Mouse (Mus musculus): ENCODE measurements at regions not wholly inside any gene's neighbourhood (a gene's known extent, or its start where the extent isn't known, plus 50 kb on each side); places are given as distances from the start of the nearest gene placed in this dataset.

DNA sequence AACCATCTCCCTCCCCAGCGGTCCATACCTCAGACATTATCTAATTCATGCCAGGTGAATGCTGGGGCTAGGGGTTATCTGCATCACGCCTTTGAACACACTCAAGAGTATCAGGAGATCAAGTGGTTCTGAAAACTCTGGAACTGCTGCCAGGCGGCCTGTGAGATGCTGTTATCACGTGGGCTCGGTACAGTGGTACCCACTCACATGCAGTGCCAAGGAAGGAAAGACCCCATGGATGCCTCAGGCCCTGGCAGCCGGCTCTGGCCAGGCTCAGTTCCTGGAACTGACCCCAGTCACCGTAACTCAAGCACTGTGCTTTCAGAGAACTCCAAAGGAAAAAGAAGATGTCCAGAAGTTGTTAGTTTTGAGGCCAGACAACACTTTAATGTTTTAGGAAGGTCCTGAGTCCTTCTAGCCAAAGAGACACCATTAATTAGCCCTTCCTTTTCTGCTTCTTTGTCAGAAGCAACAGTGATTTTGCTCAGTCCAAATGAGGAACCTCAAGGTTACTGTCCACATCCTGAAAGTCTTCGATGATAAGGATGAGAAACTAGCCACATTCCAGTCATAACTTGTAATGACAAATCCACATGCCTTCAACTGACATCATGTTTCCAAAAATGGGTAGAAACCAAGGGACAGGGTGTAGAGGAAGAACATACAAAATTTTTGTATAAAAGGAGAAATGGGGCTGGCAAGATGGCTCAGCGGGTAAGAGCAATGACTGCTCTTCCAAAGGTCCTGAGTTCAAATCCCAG lies 126.1 kb downstream of the Zbtb18 start:
- DNase-seq (ENCODE audit: low spot score): no peak

DNA sequence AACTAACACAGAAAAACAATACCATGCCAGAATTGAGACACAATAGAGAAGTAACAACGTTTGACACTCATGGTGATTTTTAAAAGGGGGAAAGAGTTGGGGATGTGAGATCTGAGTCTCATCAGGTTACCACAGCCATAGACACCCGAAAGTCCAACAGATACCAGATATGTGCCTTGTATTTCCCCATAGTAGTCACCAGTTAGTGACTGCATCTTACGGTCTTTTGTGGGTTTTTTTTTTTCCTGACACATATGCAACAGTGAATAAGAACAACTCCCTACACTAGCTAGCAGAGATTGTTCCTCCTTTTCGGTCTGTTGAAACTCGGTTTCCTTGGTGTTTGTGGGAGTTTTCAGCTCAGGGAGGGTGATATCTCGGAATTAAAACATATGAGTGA lies 127.4 kb downstream of the Zbtb18 start:
- no peak for DNase-seq (ENCODE audit: low spot score)

DNA sequence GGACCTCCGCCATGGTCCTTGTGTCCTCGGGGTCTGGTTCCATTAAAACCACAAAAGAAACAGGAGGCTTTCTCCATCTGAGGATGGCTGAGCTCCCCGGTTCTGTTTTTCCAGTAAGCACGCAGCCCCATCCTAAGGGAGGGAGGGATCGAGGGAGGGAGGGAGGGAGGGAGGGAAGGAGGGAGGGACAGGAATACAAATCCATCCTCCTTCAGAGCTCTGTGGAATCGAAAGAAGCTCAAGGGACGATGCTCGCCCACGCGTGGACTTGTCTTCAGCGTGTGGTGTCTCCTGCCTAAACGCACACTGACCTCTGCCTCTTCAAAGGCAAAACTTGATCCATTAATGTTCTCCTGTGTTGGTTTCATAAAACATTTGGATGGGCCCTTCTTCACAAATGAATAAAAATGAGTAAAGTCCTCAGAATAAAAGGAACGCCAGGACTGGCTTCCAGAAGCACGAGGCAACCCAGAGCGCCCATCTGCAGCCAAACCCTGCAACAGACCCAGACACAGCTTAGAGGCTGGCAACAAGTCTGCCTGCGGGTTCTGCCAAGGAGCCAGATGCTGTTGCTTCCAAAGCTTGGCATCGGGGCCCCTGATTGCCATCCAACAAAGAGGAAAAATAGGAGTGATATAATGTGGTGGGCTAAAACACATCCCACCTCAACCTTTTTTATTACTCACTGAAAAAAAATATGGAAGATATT lies 131.0 kb downstream of the Zbtb18 start:
- DNase-seq (ENCODE audit: low spot score): peak; percentile 6

DNA sequence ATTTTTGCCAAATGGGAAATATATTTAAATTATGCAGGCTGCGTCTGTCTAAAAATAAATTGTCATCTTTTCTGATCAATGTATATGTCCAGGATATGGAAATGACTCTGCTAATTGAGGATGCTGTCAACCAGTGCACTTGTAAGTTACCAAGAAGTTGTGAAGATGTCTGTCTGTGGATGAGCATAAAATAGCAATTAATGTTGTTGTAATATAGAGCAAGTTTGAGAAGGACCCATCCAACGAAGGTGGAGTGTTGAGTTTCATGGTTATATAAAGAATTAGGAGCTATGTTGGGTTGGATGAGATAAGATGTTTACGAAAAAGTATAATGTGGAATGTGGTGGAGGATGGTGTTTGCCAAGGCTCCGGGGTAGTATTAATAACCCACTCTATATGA lies 131.6 kb downstream of the Zbtb18 start:
- no peak for DNase-seq (ENCODE audit: low spot score)

DNA sequence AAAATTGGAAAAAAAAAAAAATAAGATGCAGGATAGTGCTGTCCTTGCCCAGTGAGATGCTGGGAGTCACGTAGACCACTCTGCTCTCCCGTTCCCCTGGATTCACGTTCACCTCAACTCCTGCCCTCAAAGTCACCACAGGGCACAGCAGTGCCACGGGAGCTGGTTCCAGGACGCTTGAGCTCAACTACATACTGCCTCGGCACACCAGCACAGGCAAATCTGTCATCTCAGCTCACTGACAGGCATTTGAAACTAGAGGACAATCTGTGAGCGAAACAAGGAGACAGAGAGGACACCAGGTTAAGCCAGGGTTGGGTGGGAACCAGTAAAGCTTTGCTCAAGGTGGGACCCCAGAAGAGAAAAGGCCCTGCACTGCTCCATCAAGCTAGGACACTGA lies 132.2 kb downstream of the Zbtb18 start:
- no peak for DNase-seq (ENCODE audit: low spot score)

DNA sequence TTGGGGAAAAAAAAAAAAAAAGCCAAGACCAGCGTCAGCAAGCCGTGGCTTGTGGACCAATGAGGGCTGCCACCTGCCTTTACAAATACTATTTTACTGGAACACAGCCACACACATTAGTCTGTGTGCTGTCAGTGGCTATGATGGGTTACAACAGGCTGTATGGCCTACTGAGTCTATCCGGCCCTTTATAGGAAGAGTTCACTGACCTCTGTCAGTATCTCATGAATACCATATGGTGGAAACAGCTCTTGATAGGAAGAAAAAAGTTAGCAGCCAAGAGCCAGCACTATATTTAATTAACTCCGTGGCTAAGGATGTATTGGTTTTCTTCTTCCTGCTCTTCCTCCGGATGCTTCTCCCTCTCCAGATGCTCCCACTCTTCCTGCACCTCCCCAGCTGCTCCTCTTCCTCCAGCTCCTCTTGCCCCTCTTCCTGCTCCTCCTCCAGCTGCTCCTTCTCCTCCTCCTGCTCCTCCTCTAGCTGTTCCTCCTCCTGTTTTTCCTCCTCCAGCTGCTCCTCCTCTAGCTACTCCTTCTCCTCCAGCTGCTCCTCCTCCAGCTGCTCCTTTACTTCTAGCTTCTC lies 142.2 kb downstream of the Zbtb18 start:
- DNase-seq (ENCODE audit: low spot score): no peak

DNA sequence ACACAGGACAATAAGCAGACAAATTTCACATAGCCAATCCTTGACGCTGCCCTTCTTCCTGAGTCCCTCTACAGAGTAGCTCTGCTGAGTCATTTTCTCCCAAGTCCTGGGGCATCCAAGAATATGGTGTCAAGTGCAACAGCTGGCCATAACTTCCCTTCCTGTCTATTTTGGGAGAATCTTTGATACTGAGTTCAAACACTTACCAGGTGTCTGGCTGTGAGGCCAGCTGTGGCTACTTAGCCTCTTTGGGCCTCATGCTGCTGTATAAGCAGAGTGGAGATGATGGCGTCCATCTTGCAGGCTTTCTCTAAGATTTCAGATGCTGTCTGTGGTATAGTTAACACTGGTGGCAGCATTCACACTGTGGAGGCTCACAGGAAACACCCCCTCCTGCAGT lies 143.2 kb downstream of the Zbtb18 start:
- no peak for DNase-seq (ENCODE audit: low spot score)

DNA sequence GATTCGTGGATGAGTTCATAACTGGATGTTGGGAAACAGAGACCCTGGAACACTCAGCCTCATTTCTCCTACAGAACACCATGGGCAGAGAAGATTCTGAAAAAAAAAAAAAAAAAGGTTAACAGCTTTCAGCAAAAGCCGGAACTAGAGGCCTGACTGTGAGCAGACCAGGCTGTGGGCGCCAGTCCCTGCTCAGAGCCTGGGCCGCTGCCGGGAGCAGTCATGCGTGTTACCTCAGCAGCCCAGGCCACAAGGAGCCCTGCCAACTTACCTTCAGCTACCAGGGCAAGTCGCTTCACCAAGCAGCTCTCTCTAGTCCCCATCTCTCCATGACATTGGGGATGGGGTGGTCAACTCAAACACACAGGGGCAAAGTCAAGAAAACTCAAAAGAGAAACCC lies 140.6 kb upstream of the 1700016C15Rik start:
- no peak for DNase-seq (ENCODE audit: low spot score)

DNA sequence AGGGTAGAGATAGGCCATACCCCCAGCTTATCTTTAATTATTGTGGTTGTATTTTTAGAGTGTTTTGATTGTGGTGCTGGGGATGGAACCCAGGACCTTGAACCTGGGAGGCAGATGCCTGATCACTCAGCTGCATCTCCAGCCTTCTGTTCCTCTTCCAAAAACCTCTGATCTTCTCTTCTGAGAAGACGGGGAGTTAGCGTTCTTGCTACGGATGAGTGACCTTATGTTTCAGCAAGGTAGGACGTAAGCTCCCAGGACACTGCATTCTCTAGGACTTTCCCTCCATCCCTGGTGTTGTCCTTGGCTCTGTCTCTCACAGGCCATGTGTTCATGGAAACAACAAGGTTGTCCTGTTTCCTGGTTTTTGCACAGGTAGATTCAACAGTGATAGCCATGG lies 140.0 kb upstream of the 1700016C15Rik start:
- no peak for DNase-seq (ENCODE audit: low spot score)

DNA sequence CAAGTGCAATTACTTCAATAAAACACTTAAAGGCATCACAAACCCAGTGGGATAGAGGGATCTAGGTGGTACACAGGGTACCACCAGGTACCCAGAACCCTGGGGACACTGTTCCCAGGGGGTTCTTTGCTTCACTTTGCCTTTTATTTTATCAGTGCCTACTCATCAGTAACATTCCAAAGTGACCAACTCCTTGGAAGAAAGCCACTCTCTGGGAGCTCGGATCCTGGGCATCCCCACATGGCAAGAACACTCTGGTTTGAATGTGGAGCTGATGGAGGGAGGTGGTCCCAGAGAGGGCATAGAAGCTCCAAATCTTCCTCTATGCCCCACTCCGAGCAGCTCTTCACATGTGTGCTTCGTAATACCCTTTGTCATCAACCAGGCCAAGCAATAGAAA lies 137.9 kb upstream of the 1700016C15Rik start:
- no peak for DNase-seq (ENCODE audit: low spot score)

DNA sequence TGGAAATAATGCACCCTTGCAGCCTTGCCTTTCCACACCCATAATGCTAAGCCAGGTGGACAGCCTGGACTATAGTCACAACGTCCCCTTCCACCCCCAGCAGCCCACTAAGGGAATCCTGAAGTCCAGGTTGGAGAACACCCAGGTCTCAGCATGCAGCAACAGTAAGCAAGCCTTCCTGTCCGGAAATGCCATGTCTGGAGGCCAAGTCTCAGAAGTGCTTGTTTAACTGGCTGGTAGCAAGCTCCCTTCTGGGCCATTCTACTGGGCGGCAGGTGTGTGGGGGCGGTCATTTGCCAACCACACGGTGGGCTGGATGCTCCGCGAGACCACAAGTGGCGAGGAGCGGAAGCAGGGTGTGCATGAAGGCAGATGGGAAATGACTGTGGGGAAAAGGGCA lies 137.3 kb upstream of the 1700016C15Rik start:
- DNase-seq (ENCODE audit: low spot score): no peak

DNA sequence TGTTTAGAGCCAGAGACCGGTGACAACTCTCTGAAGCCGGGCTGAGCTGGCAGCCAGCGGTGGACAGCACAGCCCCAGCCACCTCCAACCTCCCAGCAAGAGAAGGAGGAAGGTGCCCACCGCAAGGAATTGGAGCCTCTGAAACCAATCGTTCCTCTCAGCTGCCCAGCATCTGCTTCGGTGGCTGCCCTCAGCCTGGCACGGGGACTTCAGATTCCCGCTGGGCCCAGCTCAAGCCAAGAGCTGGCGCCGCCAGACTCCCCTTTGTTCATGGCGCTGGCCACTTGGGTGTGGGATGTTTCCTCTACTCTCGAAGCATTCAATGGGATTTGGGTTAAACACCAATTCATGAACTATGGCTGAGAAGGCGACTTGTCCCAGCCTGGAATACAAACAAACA lies 135.3 kb upstream of the 1700016C15Rik start:
- no peak for DNase-seq (ENCODE audit: low spot score)

DNA sequence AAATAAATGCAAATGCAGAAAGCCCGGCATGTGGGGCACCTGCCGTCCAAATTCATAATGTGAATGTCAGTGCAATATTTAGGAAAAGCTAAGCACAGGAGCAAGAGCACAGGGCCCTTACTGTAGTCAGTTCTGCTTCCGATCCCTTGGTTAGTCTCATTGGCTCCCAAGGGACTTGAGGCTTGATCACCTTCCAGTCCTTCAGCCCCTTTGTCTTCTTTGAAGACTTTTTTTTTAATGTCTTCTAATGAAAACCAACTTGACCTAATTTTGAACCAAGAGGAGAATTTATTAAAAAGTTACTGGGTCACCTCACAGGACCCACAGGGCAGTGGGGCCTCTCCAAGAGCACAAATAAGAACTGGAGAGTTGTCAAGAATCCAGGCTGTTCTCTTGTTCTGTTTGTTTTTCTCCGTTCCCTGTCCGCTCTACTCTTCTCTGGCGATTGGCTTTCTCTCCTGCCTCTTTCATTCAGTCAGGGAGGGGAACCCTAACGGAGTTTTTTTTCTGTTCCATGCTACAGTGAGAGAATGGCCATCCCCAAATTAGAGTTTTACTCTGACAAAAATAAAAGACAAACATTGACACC lies 134.2 kb upstream of the 1700016C15Rik start:
- DNase-seq (ENCODE audit: low spot score): peak; percentile 10

DNA sequence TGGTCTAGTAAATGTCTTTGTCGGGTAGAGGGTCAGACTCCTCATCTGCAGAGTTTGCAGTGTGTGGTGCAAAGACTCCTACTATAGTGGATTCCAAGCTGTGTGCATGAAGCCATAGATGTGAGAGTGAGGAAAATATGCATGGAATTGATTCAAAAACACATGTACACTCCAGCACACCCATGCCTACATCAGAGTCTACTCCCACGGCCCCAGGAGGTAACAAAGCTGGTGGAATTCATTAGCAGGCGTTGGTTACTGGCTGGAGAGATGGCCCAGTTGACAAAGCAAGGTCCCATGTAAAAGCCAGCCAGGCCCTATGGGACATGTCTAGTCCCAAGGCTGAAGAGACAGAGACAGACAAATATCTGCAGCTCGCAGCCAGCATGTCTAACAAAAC lies 132.6 kb upstream of the 1700016C15Rik start:
- DNase-seq (ENCODE audit: low spot score): no peak

DNA sequence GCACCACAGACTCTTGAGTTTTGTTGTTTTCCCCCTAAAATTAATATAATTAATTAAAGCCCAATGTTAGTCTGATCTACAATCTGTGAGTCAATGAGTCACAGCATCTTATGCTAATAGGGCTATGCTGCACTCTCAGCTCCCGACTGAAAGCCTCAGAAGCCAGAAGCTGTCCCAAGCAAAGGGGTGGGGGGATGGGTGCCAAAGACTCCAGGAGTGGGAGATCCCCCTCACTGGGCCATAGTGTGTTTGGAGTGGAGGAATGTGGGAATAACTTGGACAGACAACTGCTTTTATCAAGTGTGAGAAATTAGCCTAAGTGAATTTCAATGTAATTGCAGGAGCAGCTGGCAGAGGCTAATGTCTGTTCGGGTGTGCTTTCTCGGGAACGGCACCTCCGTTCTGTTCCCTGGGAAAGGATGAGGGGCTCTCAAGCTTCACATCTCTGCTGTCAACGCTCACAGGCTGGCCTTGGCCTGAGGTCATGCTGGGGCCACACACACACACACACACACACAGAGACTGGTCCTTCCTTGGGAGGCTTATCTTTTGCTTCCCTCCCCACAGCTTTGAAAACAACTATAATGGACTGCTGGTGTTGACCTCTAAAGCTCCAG lies 124.2 kb upstream of the 1700016C15Rik start:
- DNase-seq (ENCODE audit: low spot score): no peak

DNA sequence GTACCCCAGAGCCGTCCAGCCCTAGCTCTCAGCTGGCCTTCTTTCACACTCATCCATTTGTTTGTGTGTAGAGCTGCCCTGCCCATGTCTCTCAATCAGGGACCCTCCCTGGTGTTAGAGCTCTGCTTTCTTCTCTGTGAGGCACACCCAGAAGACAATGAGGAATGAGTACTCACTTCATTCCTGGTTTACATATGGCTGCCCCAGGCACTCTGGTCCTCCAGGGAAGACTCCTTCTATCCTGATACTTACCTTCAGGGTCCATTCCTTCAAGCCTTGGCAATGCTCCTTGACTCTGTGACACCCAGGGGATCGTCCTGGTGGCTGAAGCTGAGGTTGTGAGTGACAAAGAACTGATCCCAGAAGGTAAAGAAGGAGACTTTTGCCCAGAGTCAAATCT lies 122.0 kb upstream of the 1700016C15Rik start:
- no peak for DNase-seq (ENCODE audit: low spot score)

DNA sequence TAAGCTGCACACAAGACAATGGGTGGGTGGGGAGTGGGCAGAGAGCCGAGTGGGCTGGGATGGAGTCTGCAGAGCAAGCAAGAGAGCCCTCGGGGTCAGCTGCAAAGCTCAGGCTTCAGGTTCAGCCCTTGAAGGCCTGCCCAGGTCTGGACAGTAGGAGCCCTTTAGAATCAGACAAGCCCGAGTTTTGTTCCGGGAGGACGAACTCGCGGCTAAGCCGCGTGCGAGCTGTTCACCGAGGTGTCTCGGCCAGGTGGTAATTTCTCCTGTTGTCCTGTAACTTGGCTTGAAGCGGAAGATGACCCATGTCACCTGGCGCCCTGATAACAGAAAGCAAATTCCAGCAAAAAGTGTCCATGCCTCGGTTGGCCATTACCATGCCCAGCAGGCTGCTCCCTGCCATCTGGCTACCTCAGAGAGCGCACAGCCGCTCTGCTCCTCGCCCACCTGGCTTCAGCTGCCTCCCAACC lies 121.0 kb upstream of the 1700016C15Rik start:
- no peak for DNase-seq (ENCODE audit: low spot score)

DNA sequence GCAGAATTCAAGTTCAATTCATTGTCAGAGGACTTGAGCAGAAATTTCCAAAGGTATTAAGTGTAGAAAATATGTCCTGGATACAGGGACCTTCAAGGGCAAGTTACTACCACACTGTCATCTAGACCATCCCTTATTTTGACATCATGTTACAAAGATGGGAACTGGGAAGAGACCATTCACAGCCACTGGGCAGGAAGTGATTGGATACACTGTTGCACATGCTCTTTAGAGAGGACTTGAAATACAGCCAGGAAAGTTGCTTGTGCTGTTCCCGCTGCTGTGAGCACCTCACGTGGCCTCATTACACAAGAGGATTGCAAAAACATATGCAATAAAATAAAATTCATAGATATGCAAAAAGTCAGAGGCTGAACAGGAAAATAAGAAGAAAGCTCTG lies 120.4 kb upstream of the 1700016C15Rik start:
- DNase-seq (ENCODE audit: low spot score): no peak

DNA sequence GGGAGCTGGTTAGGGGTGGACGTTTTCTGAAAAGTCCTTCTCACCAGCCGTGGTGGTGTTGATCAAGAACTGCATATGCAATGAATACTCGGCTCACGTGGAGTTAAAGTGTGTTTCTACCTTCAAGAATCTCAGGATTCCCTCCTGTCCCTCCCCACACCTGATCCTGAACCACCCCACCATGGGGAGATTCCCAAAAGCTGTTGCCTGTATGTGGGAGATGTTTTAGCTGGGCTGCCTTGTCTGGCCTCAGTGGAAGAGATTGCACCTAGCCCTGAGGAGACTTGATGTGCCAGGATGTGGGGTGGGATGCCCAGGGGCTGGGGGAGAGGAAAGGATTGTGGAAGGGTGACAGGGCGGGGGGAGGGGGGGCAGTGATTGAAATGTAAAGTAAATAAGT lies 119.9 kb upstream of the 1700016C15Rik start:
- DNase-seq (ENCODE audit: low spot score): no peak

DNA sequence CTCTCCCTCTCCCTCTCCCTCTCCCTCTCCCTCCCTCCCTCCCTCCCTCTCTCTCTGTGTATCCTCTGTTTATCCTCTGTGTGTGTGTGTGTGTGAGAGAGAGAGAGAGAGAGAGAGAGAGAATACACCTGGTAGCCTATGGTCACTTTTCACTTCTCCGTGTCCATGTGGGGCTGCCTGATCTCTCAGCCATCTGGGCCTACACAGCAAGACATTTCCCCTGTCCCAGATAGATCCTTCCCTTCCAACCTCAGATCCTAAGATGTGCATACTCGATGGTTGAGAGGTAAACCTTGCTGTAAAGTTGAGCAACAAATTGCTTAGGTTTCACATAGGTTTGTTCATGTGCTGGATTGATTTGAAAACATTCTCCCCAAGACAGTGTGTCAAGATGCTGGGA lies 119.5 kb upstream of the 1700016C15Rik start:
- no peak for DNase-seq (ENCODE audit: low spot score)

DNA sequence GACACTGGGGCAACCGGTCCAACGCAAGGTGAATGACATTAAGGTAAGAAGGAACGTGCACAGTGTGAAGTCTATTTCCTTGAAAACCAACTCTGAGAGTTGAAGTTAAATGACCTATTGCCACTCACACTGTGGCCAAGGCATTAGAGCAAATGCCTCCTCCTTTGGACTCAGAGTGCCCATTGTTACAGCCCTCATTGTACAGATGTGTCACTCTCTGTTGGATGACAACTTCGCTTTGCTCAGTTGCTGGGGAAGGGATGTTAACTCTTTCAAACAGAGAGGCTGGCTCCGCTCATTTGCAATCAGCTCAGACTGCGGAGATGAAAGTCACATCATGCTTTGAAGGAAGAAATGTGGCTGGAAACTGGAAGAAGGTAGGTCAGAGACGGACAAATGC lies 117.1 kb upstream of the 1700016C15Rik start:
- no peak for DNase-seq (ENCODE audit: low spot score)

DNA sequence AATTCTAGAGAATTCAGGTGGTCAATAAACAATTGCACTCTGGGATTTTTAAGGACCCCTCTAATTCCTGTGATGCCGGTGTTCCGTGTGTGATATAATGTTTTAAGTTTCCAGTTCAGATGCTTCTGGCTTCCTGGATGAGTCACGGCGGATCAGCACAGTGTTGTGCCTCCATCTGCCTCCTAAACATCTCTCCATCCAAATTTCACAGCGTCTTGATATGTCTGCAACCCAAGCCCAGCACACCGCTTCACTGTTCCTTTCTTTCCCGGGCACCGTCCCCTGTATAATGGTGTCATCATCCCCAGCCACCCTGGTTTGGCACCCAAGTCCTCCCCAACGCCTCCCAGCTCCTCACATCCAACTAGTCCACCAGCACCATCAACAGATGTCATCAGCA lies 114.0 kb upstream of the 1700016C15Rik start:
- no peak for DNase-seq (ENCODE audit: low spot score)
